In the genomic region with DNA sequence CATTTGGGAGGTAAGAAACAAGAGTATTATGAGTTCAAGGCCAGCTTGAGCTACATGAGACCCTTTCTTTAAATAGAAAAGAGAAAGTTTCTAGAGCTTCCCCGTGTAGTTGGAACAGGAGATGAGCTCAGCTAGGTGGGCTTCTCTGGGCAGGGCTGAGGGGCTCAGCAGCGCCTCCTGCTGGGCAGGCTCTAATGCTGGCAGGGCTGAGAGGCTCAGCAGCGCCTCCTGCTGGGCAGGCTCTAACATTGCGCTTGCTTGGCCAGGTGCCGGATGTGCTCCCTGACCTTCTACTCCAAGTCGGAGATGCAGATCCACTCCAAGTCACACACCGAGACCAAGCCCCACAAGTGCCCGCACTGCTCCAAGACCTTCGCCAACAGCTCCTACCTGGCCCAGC, we compare ENCODE assay signal across 9 mouse cellular contexts. TPM values are rescaled to one million over a fixed set of nuclear protein-coding genes. Genes with fewer than 3 reads are reported as not detected.
DNase-seq lines count a peak whose midpoint lies in the region; ATAC-seq and TF ChIP-seq lines count a peak whose summit lies in the region.
"Not testable (repeated sequence)": the region's sequence is repeated elsewhere in the genome, so short reads cannot be mapped to it uniquely, and the experiment has no call there.
"Had no signal": no experiment of that assay in that cellular context is flagged by ENCODE, and none has a peak within 500 bp of the region (broad histone marks: within the 10 kb centered on the region; RNA-seq: fewer than 3 reads in every experiment).

No protein-coding gene starts in this region.

- DNase-seq in NIH3T3 (ENCODE audit: low read depth), result peak; percentile 66
- peak; percentile 31 to 57 for DNase-seq in cerebellum, adult 18-20 months
- peak; percentile 74 for DNase-seq in forebrain, embryonic 10.5 days (ENCODE audit: extremely low spot score, low spot score)
- not testable (repeated sequence) for DNase-seq in left cerebral cortex, adult 2 months (ENCODE audit: extremely low spot score in 1 of 2, low spot score in 2 of 2)
- peak; percentile 63 to 79 for DNase-seq in lung, postnatal 4 days
- DNase-seq in right cerebral cortex, postnatal 4 days, result peak; percentile 57

- not testable (repeated sequence) for H3K9me3 ChIP-seq in forebrain, embryonic 10.5 days

- peaks cover 91% of the 10 kb centered on the region for H3K36me3 ChIP-seq in forebrain, embryonic 10.5 days (replicated peaks)

- H3K27me3 ChIP-seq in forebrain, embryonic 10.5 days (ENCODE audit: poor library complexity, severe bottlenecking), result not testable (repeated sequence)

- H3K4me1 ChIP-seq in forebrain, embryonic 10.5 days, result not testable (repeated sequence)

- TF ChIP-seq CTCF in left cerebral cortex, adult 2 months (IDR thresholded peaks at IDR 0.05), result peak; percentile 74

- 35% methylated on average over 8 of the region's 9 CpGs for WGBS in forebrain, embryonic 10.5 days

- intact Hi-C loops in left cerebral cortex, adult 2 months (cut with DNase I), result not testable (repeated sequence)

- not testable (repeated sequence) for H3K27ac ChIP-seq in forebrain, embryonic 10.5 days; left cerebral cortex, adult 2 months

- ATAC-seq in hematopoietic stem cell, adult 5-6 weeks (replicated peaks in 1 of 2; ENCODE audit: insufficient read depth in 1 of 2, low FRiP score in 2 of 2, low TSS enrichment in 1 of 2, low read depth in 1 of 2, poor library complexity in 2 of 2, severe bottlenecking in 2 of 2), result peak; percentile 65 to 86

- H3K4me3 ChIP-seq in forebrain, embryonic 10.5 days; left cerebral cortex, adult 2 months: not testable (repeated sequence)

RNA-seq across cellular contexts. Expression of a gene that starts 9.0 kb away (rescaled TPM):
- 117 and 121 TPM in 2 replicates for polyA plus RNA-seq in forebrain, embryonic 10.5 days (2016; fragmentation: Nextera tagmentation; extraction: Ambion mirVana)
- total RNA-seq in hematopoietic stem cell, adult 5-6 weeks (2017), result 92.9 and 101 TPM in 2 replicates
- total RNA-seq in left cerebral cortex, adult 2 months (2021), result 10 to 100 TPM; 49.5 to 56.6 TPM

RNA-seq across cellular contexts. Expression of a gene that starts 19.0 kb away (rescaled TPM):
- polyA plus RNA-seq in forebrain, embryonic 10.5 days (2016; fragmentation: Nextera tagmentation; extraction: Ambion mirVana), result 12.8 and 12.9 TPM in 2 replicates
- 7.6 and 7.8 TPM in 2 replicates for total RNA-seq in hematopoietic stem cell, adult 5-6 weeks (2017)
- total RNA-seq in left cerebral cortex, adult 2 months (2021), result 10 to 100 TPM; 12.2 to 18.4 TPM

RNA-seq across cellular contexts. Expression of a gene that starts 21.6 kb away (rescaled TPM):
- polyA plus RNA-seq in forebrain, embryonic 10.5 days (2016; fragmentation: Nextera tagmentation; extraction: Ambion mirVana), result 8.2 and 12.1 TPM in 2 replicates
- total RNA-seq in hematopoietic stem cell, adult 5-6 weeks (2017), result 29.0 and 29.2 TPM in 2 replicates
- 10 to 100 TPM; 48.2 to 50.6 TPM for total RNA-seq in left cerebral cortex, adult 2 months (2021)

RNA-seq across cellular contexts. Expression of a gene that starts 34.0 kb away (rescaled TPM):
- polyA plus RNA-seq in forebrain, embryonic 10.5 days (2016; fragmentation: Nextera tagmentation; extraction: Ambion mirVana), result 1.4 and 1.7 TPM in 2 replicates
- not detected in 2 replicates for total RNA-seq in hematopoietic stem cell, adult 5-6 weeks (2017)
- 100 to 1,000 TPM; 176 to 191 TPM for total RNA-seq in left cerebral cortex, adult 2 months (2021)
- polyA plus RNA-seq: erythroblast, embryonic 14.5 days had no signal

RNA-seq across cellular contexts. Expression of a gene that starts 37.2 kb away (rescaled TPM):
- 0.22 and 0.30 TPM in 2 replicates for polyA plus RNA-seq in forebrain, embryonic 10.5 days (2016; fragmentation: Nextera tagmentation; extraction: Ambion mirVana)
- total RNA-seq in hematopoietic stem cell, adult 5-6 weeks (2017), result 8.0 and 8.8 TPM in 2 replicates
- under 1 TPM; 0.50 to 0.68 TPM for total RNA-seq in left cerebral cortex, adult 2 months (2021)
- polyA plus RNA-seq: myocyte had no signal
